13 mouse cellular contexts compared by ENCODE assay signal in genomic region chr3:121493997-121494421, GRCm38 (mm10). TPM values are rescaled to one million over a fixed set of nuclear protein-coding genes. Genes with fewer than 3 reads are reported as not detected.
DNase-seq lines count a peak whose midpoint lies in the region; ATAC-seq and TF ChIP-seq lines count a peak whose summit lies in the region.
"Had no signal": no experiment of that assay in that cellular context is flagged by ENCODE, and none has a peak within 500 bp of the region (broad histone marks: within the 10 kb centered on the region; RNA-seq: fewer than 3 reads in every experiment).

No protein-coding gene starts in this region.

- TF ChIP-seq EP300 in liver, postnatal 0 days (IDR thresholded peaks at IDR 0.05; ENCODE audit: low read depth) = no peak
- TF ChIP-seq EP300 in heart, adult 2 months (IDR thresholded peaks at IDR 0.05; ENCODE audit: insufficient read depth, low read depth, low read length) = no peak

- H3K36me3 ChIP-seq in liver, postnatal 0 days (replicated peaks; ENCODE audit: insufficient read depth, low read length) = 0 out of 2 replicates have a peak, but pooled peaks cover 6% of the 10 kb centered on the region
- H3K36me3 ChIP-seq in liver, embryonic 11.5 days (ENCODE audit: control insufficient read depth, insufficient read depth, low read length) = no peaks in the 10 kb centered on the region
- H3K36me3 ChIP-seq in heart, adult 2 months (ENCODE audit: control insufficient read depth, insufficient read depth, low read length) = no peaks in the 10 kb centered on the region
- H3K36me3 ChIP-seq in midbrain, embryonic 10.5 days = no peaks in the 10 kb centered on the region
- H3K36me3 ChIP-seq: neural tube, embryonic 12.5 days had no signal

- no peak for TF ChIP-seq CTCF in liver, postnatal 0 days (IDR thresholded peaks at IDR 0.05; ENCODE audit: low read depth)
- TF ChIP-seq CTCF in heart, adult 2 months (IDR thresholded peaks at IDR 0.05) = no peak

- no peak for DNase-seq in liver, postnatal 0 days
- no peak for DNase-seq in liver, embryonic 11.5 days (ENCODE audit: low spot score)
- peak; percentile 83 for DNase-seq in CD4-positive helper T cell, adult 2 months (ENCODE audit: low read depth, low spot score)
- no peak for DNase-seq in heart, adult 2 months
- no peak for DNase-seq in testis, postnatal 10 days (ENCODE audit: low spot score)
- no peak for DNase-seq in midbrain, embryonic 10.5 days (ENCODE audit: low spot score)
- DNase-seq: kidney, postnatal 10 days; left cerebral cortex, postnatal 4 days had no signal

- no peaks in the 10 kb centered on the region for H3K27me3 ChIP-seq in liver, postnatal 0 days (ENCODE audit: insufficient read depth, low read length)
- no peaks in the 10 kb centered on the region for H3K27me3 ChIP-seq in liver, embryonic 11.5 days (replicated peaks; ENCODE audit: control insufficient read depth, insufficient read depth, low read length)
- H3K27me3 ChIP-seq in heart, adult 2 months (ENCODE audit: control insufficient read depth, insufficient read depth, low read length) = no peaks in the 10 kb centered on the region
- H3K27me3 ChIP-seq in midbrain, embryonic 10.5 days (ENCODE audit: low read depth, poor library complexity, severe bottlenecking) = no peaks in the 10 kb centered on the region
- H3K27me3 ChIP-seq: neural tube, embryonic 12.5 days had no signal

- no peaks in the 10 kb centered on the region for H3K79me2 ChIP-seq in heart, adult 2 months (replicated peaks; ENCODE audit: control insufficient read depth, insufficient read depth, low read length)

- H3K4me1 ChIP-seq in liver, postnatal 0 days (ENCODE audit: insufficient read depth) = no peaks in the 10 kb centered on the region; the same call in 1 of the 2 replicates
- H3K4me1 ChIP-seq in liver, embryonic 11.5 days (replicated peaks; ENCODE audit: control insufficient read depth, insufficient read depth, low read length) = no peaks in the 10 kb centered on the region
- no peaks in the 10 kb centered on the region; the same call in 1 of the 2 replicates for H3K4me1 ChIP-seq in heart, adult 2 months (ENCODE audit: control insufficient read depth, insufficient read depth, low read length)
- H3K4me1 ChIP-seq in midbrain, embryonic 10.5 days = peaks cover 27% of the 10 kb centered on the region

- H3K4me3 ChIP-seq in liver, postnatal 0 days (ENCODE audit: low read depth, low read length) = 0 out of 2 replicates have a peak overlapping the region, but pooled peaks have one; percentile 13
- H3K4me3 ChIP-seq in liver, embryonic 11.5 days (ENCODE audit: low read depth, low read length) = no peak overlapping the region
- H3K4me3 ChIP-seq in heart, adult 2 months = no peak overlapping the region
- H3K4me3 ChIP-seq in midbrain, embryonic 10.5 days = no peak overlapping the region
- H3K4me3 ChIP-seq: erythroblast, embryonic 14.5 days; neural tube, embryonic 12.5 days had no signal

- ATAC-seq in liver, postnatal 0 days = no peak
- no peak for ATAC-seq in liver, embryonic 11.5 days (replicated peaks; ENCODE audit: low FRiP score)
- peak; percentile 94 for ATAC-seq in activated CD4-positive, CD25-positive, alpha-beta regulatory T cell, adult 4 months
- ATAC-seq in megakaryocyte progenitor cell, adult 5-6 weeks (replicated peaks; ENCODE audit: poor library complexity) = peak; percentile 59; the same call in 1 of the 2 replicates

- no peak overlapping the region for H3K27ac ChIP-seq in liver, postnatal 0 days (ENCODE audit: low read depth)
- H3K27ac ChIP-seq in liver, embryonic 11.5 days (ENCODE audit: low read depth, low read length) = no peak overlapping the region
- no peak overlapping the region for H3K27ac ChIP-seq in heart, adult 2 months
- no peak overlapping the region for H3K27ac ChIP-seq in midbrain, embryonic 10.5 days (replicated peaks)
- H3K27ac ChIP-seq: neural tube, embryonic 12.5 days had no signal

- no peaks in the 10 kb centered on the region for H3K9me3 ChIP-seq in liver, postnatal 0 days (ENCODE audit: low read length)
- H3K9me3 ChIP-seq in liver, embryonic 11.5 days (ENCODE audit: control insufficient read depth, low read length) = no peaks in the 10 kb centered on the region
- H3K9me3 ChIP-seq in midbrain, embryonic 10.5 days (replicated peaks) = 0 out of 2 replicates have a peak, but pooled peaks cover 4% of the 10 kb centered on the region
- H3K9me3 ChIP-seq: neural tube, embryonic 12.5 days had no signal

- TF ChIP-seq POLR2A in heart, adult 2 months (IDR thresholded peaks at IDR 0.05; ENCODE audit: insufficient read depth, low read depth, low read length) = no peak

- H3K9ac ChIP-seq in liver, postnatal 0 days (replicated peaks) = no peak overlapping the region
- H3K9ac ChIP-seq in liver, embryonic 11.5 days (ENCODE audit: low read depth, low read length) = no peak overlapping the region
- no peak overlapping the region for H3K9ac ChIP-seq in heart, adult 2 months (ENCODE audit: low read depth, low read length)
- H3K9ac ChIP-seq: neural tube, embryonic 12.5 days had no signal

- H3K4me2 ChIP-seq in liver, postnatal 0 days (ENCODE audit: low read depth, low read length) = 0 out of 2 replicates have a peak overlapping the region, but pooled peaks have one; percentile 26
- H3K4me2 ChIP-seq in liver, embryonic 11.5 days = no peak overlapping the region
- H3K4me2 ChIP-seq: neural tube, embryonic 12.5 days had no signal

- intact Hi-C loops in heart, adult 2 months (cut with DNase I) = no loop called here

- 60% methylated on average over 7 of the region's 7 CpGs for WGBS in liver, postnatal 0 days (ENCODE audit: insufficient replicate concordance)
- WGBS in liver, embryonic 11.5 days = 73% methylated on average over 7 of the region's 7 CpGs
- 48% methylated on average over 7 of the region's 7 CpGs for WGBS in heart, adult 2 months
- 84% methylated on average over 7 of the region's 7 CpGs for WGBS in midbrain, embryonic 10.5 days

RNA-seq across cellular contexts. Expression of gene Slc44a3, which starts 38.2 kb away (rescaled TPM):
- polyA plus RNA-seq in liver, postnatal 0 days (2015; fragmentation: Nextera tagmentation; extraction: Ambion mirVana) = 15.2 and 16.6 TPM in 2 replicates
- polyA plus RNA-seq in liver, embryonic 11.5 days (2014; fragmentation: Nextera tagmentation; extraction: Ambion mirVana) = 1.7 and 2.0 TPM in 2 replicates
- polyA plus RNA-seq in activated CD4-positive, CD25-positive, alpha-beta regulatory T cell, adult 4 months (2017; shearing (Covaris generic)) = not detected
- total RNA-seq in megakaryocyte progenitor cell, adult 5-6 weeks (2015) = 0.30 TPM in 1 of 2 replicates, not detected in the other
- total RNA-seq in megakaryocyte progenitor cell, adult 5-6 weeks (2017) = 0.03 TPM in 1 of 2 replicates, not detected in the other
- total RNA-seq in heart, adult 2 months (2021) = not detected
- 0.38 and 1.1 TPM in 2 replicates for polyA plus RNA-seq in heart, adult 2 months (2012; rRNA removed)
- polyA plus RNA-seq in midbrain, embryonic 10.5 days (2016; fragmentation: Nextera tagmentation; extraction: Ambion mirVana) = 0.43 and 0.66 TPM in 2 replicates
- total RNA-seq: heart, postnatal 25 days had no signal
- polyA plus RNA-seq: erythroblast, embryonic 14.5 days had no signal

Comparison
In these comparisons a context has a peak if more than half of its experiments do, and no peak if none do; other contexts are left out.
1. ATAC-seq: peak in activated CD4-positive, CD25-positive, alpha-beta regulatory T cell, adult 4 months (single experiment) and megakaryocyte progenitor cell, adult 5-6 weeks (single experiment); none in liver, postnatal 0 days (single experiment) and liver, embryonic 11.5 days (single experiment).